Mouse (Mus musculus): ENCODE results near the gene Gm11564.

Gm11564 gene

GRCm38 (mm10) chr11:99815566-99815965 is at the start of gene Gm11564:
Gene Gm11564 (minus strand): TSS chr11:99815666.
- 81% methylated on average over 2 of the region's 2 CpGs for WGBS

- WGBS = 77% methylated on average over 1 of the region's 1 CpGs
Observed at GRCm38 (mm10) chr11:99864176-99864575, 48.7 kb upstream of the Gm11564 start, which contains the start of gene Gm11559. Gene Gm11559 (plus strand): TSS chr11:99864476.

GRCm38 (mm10) chr11:99858761-99859160 is 43.3 kb upstream of the Gm11564 start:
- WGBS = 35% methylated on average over 2 of the region's 2 CpGs

- WGBS = 87% methylated on average over 2 of the region's 2 CpGs
Observed at GRCm38 (mm10) chr11:99857617-99858016, 42.2 kb upstream of the Gm11564 start, which contains the start of gene Gm11568. Gene Gm11568 (plus strand): TSS chr11:99857917.

- 64% methylated on average over 3 of the region's 3 CpGs for WGBS
Observed at GRCm38 (mm10) chr11:99854121-99854520, 38.7 kb upstream of the Gm11564 start.

GRCm38 (mm10) chr11:99851508-99851907 is 36.0 kb upstream of the Gm11564 start, which contains the start of gene Krtap4-16:
Gene Krtap4-16 (minus strand): TSS chr11:99851608.

GRCm38 (mm10) chr11:99846746-99847145 is 31.3 kb upstream of the Gm11564 start:
- 95% methylated on average over 2 of the region's 2 CpGs for WGBS

- WGBS = 71% methylated on average over 1 of the region's 1 CpGs
Observed at GRCm38 (mm10) chr11:99842185-99842584, 26.7 kb upstream of the Gm11564 start.

- WGBS = 92% methylated on average over 1 of the region's 1 CpGs
Observed at GRCm38 (mm10) chr11:99837966-99838365, 22.5 kb upstream of the Gm11564 start, which contains the start of gene 2300003K06Rik. Gene 2300003K06Rik (minus strand): TSS chr11:99838066.

GRCm38 (mm10) chr11:99809792-99810191 is 5.7 kb downstream of the Gm11564 start, which contains the start of gene Krtap4-13:
Gene Krtap4-13 (minus strand): TSS chr11:99809892.

GRCm38 (mm10) chr11:99804346-99804745 is 11.1 kb downstream of the Gm11564 start, which contains the start of gene Gm11554:
Gene Gm11554 (minus strand): TSS chr11:99804446.
- no CpG with 5 or more reads among the region's 1 CpGs for whole genome bisulfite sequencing

GRCm38 (mm10) chr11:99798832-99799231 is 16.6 kb downstream of the Gm11564 start, which contains the start of gene Gm11569:
Gene Gm11569 (minus strand): TSS chr11:99798932.
- WGBS = no CpG with 5 or more reads among the region's 1 CpGs

- WGBS = 82% methylated on average over 2 of the region's 2 CpGs
Observed at GRCm38 (mm10) chr11:99793367-99793766, 22.1 kb downstream of the Gm11564 start, which contains the start of gene Gm11596. Gene Gm11596 (minus strand): TSS chr11:99793467.

GRCm38 (mm10) chr11:99784900-99785299 is 30.6 kb downstream of the Gm11564 start, which contains the start of gene Krtap4-9:
Gene Krtap4-9 (plus strand): TSS chr11:99785200.

GRCm38 (mm10) chr11:99780604-99781003 is 34.9 kb downstream of the Gm11564 start, which contains the start of gene Krtap4-8:
Gene Krtap4-8 (minus strand): TSS chr11:99780704.
- WGBS = 95% methylated on average over 2 of the region's 2 CpGs

GRCm38 (mm10) chr11:99778401-99778800 is 37.1 kb downstream of the Gm11564 start:
- whole genome bisulfite sequencing = 68% methylated on average over 7 of the region's 7 CpGs

GRCm38 (mm10) chr11:99772813-99773212 is 42.7 kb downstream of the Gm11564 start, which contains the start of gene Gm11595:
Gene Gm11595 (minus strand): TSS chr11:99772913.

GRCm38 (mm10) chr11:99768410-99768809 is 47.1 kb downstream of the Gm11564 start:
- 78% methylated on average over 2 of the region's 2 CpGs for WGBS
